ENCODE assay signal across 11 mouse cellular contexts in genomic region chr14:120347410-120348315, GRCm38 (mm10).
DNase-seq lines count a peak whose midpoint lies in the region; ATAC-seq and TF ChIP-seq lines count a peak whose summit lies in the region.
"Had no signal": no experiment of that assay in that cellular context is flagged by ENCODE, and none has a peak within 500 bp of the region (broad histone marks: within the 10 kb centered on the region; RNA-seq: fewer than 3 reads in every experiment).

No protein-coding gene starts in this region.

- intact Hi-C loops in gastrocnemius, adult 2 months (cut with DNase I), result no loop called here

- peak; percentile 82 for DNase-seq in gastrocnemius, adult 2 months
- no peak for DNase-seq in gastrocnemius, postnatal 4 days (ENCODE audit: low spot score in 2 of 2)
- no peak for DNase-seq in liver, embryonic 13.5 days
- DNase-seq in skeletal muscle tissue, adult 2 months (ENCODE audit: low read depth, low spot score), result peak; percentile 91
- no peak for DNase-seq in embryo, embryonic 11 days
- DNase-seq in spleen, postnatal 36 days (ENCODE audit: low spot score in 2 of 2), result no peak
- DNase-seq: adrenal gland, postnatal 36 days; lung, postnatal 36 days had no signal

- 0 out of 2 replicates have a peak, but pooled peaks cover 5% of the 10 kb centered on the region for H3K36me3 ChIP-seq in liver, embryonic 13.5 days
- no peaks in the 10 kb centered on the region; the same call in 1 of the 2 replicates for H3K36me3 ChIP-seq in liver, embryonic 12.5 days
- H3K36me3 ChIP-seq in embryonic facial prominence, embryonic 13.5 days, result peaks cover 51% of the 10 kb centered on the region

- 37% methylated on average over 11 of the region's 11 CpGs for WGBS in liver, embryonic 13.5 days (ENCODE audit: insufficient replicate concordance)
- WGBS in liver, embryonic 12.5 days (ENCODE audit: insufficient replicate concordance), result 40% methylated on average over 11 of the region's 11 CpGs
- 55% methylated on average over 11 of the region's 11 CpGs for WGBS in embryonic facial prominence, embryonic 13.5 days

- ATAC-seq in liver, embryonic 13.5 days (ENCODE audit: low read depth), result peak; percentile 26; the same call in 1 of the 2 replicates
- ATAC-seq in liver, embryonic 12.5 days, result no peak; the same call in 1 of the 2 replicates
- no peak for ATAC-seq in embryonic facial prominence, embryonic 13.5 days (ENCODE audit: insufficient number of reproducible peaks, insufficient read depth, low FRiP score, low TSS enrichment, low read depth)

- H3K27ac ChIP-seq in gastrocnemius, adult 2 months, result peak overlapping the region; percentile 86
- H3K27ac ChIP-seq in liver, embryonic 13.5 days, result no peak overlapping the region
- H3K27ac ChIP-seq in liver, embryonic 12.5 days, result no peak overlapping the region
- 0 out of 2 replicates have a peak overlapping the region, but pooled peaks have one; percentile 39 for H3K27ac ChIP-seq in embryonic facial prominence, embryonic 13.5 days
- H3K27ac ChIP-seq: forebrain, embryonic 10.5 days had no signal

- H3K4me3 ChIP-seq in gastrocnemius, adult 2 months, result no peak overlapping the region
- no peak overlapping the region for H3K4me3 ChIP-seq in liver, embryonic 13.5 days (replicated peaks)
- H3K4me3 ChIP-seq in liver, embryonic 12.5 days, result no peak overlapping the region
- no peak overlapping the region for H3K4me3 ChIP-seq in embryonic facial prominence, embryonic 13.5 days
- H3K4me3 ChIP-seq: forebrain, embryonic 10.5 days had no signal

- no peak overlapping the region for H3K9ac ChIP-seq in liver, embryonic 13.5 days
- no peak overlapping the region for H3K9ac ChIP-seq in liver, embryonic 12.5 days
- no peak overlapping the region for H3K9ac ChIP-seq in embryonic facial prominence, embryonic 13.5 days

- no peak overlapping the region for H3K4me2 ChIP-seq in liver, embryonic 13.5 days
- H3K4me2 ChIP-seq in liver, embryonic 12.5 days, result no peak overlapping the region
- H3K4me2 ChIP-seq in embryonic facial prominence, embryonic 13.5 days, result no peak overlapping the region

- H3K9me3 ChIP-seq in liver, embryonic 13.5 days (replicated peaks), result no peaks in the 10 kb centered on the region
- H3K9me3 ChIP-seq in liver, embryonic 12.5 days (replicated peaks), result no peaks in the 10 kb centered on the region
- peaks cover 13% of the 10 kb centered on the region for H3K9me3 ChIP-seq in embryonic facial prominence, embryonic 13.5 days

- H3K4me1 ChIP-seq in liver, embryonic 13.5 days (replicated peaks), result peaks cover 17% of the 10 kb centered on the region
- peaks cover 20% of the 10 kb centered on the region for H3K4me1 ChIP-seq in liver, embryonic 12.5 days
- peaks cover 18% of the 10 kb centered on the region for H3K4me1 ChIP-seq in embryonic facial prominence, embryonic 13.5 days
- H3K4me1 ChIP-seq: forebrain, embryonic 10.5 days had no signal

- TF ChIP-seq CTCF in gastrocnemius, adult 2 months (IDR thresholded peaks at IDR 0.05), result peak; percentile 54

- no peaks in the 10 kb centered on the region for H3K27me3 ChIP-seq in liver, embryonic 13.5 days
- no peaks in the 10 kb centered on the region for H3K27me3 ChIP-seq in liver, embryonic 12.5 days (replicated peaks)
- H3K27me3 ChIP-seq in embryonic facial prominence, embryonic 13.5 days, result no peaks in the 10 kb centered on the region

Comparison
In these comparisons a context has a peak if more than half of its experiments do, and no peak if none do; other contexts are left out.
1. DNase-seq: peak in gastrocnemius, adult 2 months (single experiment) and skeletal muscle tissue, adult 2 months (single experiment); none in gastrocnemius, postnatal 4 days (0 of 2), liver, embryonic 13.5 days (single experiment), embryo, embryonic 11 days (single experiment) and spleen, postnatal 36 days (0 of 2).
2. H3K27ac ChIP-seq: peak in gastrocnemius, adult 2 months (single experiment) and embryonic facial prominence, embryonic 13.5 days (single experiment); none in liver, embryonic 13.5 days (single experiment) and liver, embryonic 12.5 days (single experiment).